Mouse (Mus musculus) kidney, postnatal 4 days (tissue): ENCODE measurements around the gene Mtfp1.
"Not testable (repeated sequence)": the region's sequence is repeated elsewhere in the genome, so short reads cannot be mapped to it uniquely, and the experiment has no call there.

Experiments
- DNase-seq, 2 experiments: peaks; one replicate each; pipeline ENCODE4 v3.0.0; 2021; ENCODE audit warnings: mixed read lengths in 2 of 2

The Mtfp1 gene

GRCm38 (mm10) chr11:4114541-4114940 is 19.3 kb upstream of the Mtfp1 start:
- not testable (repeated sequence) for DNase-seq

- DNase-seq, result no peak
Measured at GRCm38 (mm10) chr11:4113970-4114369, 18.7 kb upstream of the Mtfp1 start.

- DNase-seq, result no peak
Measured at GRCm38 (mm10) chr11:4113496-4113895, 18.3 kb upstream of the Mtfp1 start.

GRCm38 (mm10) chr11:4112861-4113260 is 17.6 kb upstream of the Mtfp1 start:
- DNase-seq, result no peak

- DNase-seq, result no peak
Measured at GRCm38 (mm10) chr11:4112033-4112432, 16.8 kb upstream of the Mtfp1 start.

- DNase-seq, result no peak
Measured at GRCm38 (mm10) chr11:4108691-4109090, 13.4 kb upstream of the Mtfp1 start.

- DNase-seq, result not testable (repeated sequence)
Measured at GRCm38 (mm10) chr11:4107901-4108300, 12.7 kb upstream of the Mtfp1 start.

- DNase-seq, result no peak
Measured at GRCm38 (mm10) chr11:4105444-4105843, 10.2 kb upstream of the Mtfp1 start.

GRCm38 (mm10) chr11:4104989-4105388 is 9.7 kb upstream of the Mtfp1 start:
- DNase-seq, result no peak

GRCm38 (mm10) chr11:4103522-4103921 is 8.3 kb upstream of the Mtfp1 start:
- no peak for DNase-seq

- DNase-seq, result no peak
Measured at GRCm38 (mm10) chr11:4101851-4102250, 6.6 kb upstream of the Mtfp1 start.

- DNase-seq, result no peak
Measured at GRCm38 (mm10) chr11:4099447-4099846, 4.2 kb upstream of the Mtfp1 start.

GRCm38 (mm10) chr11:4098816-4099215 is 3.6 kb upstream of the Mtfp1 start:
- DNase-seq, result no peak

GRCm38 (mm10) chr11:4098120-4098519 is 2.9 kb upstream of the Mtfp1 start:
- no peak for DNase-seq

GRCm38 (mm10) chr11:4097091-4097621 is 1.9 kb upstream of the Mtfp1 start:
- peak in 1 of 2 experiments; percentile 24 for DNase-seq

GRCm38 (mm10) chr11:4096054-4096984 is 1.1 kb upstream of the Mtfp1 start:
- peak; percentile 97 to 99 for DNase-seq

GRCm38 (mm10) chr11:4094378-4095170 is 671 bp downstream of the Mtfp1 start:
- DNase-seq, result peak; percentile 73 to 82

GRCm38 (mm10) chr11:4093459-4094377 is 1.5 kb downstream of the Mtfp1 start:
- DNase-seq, result no peak

- no peak for DNase-seq
Measured at GRCm38 (mm10) chr11:4087267-4087666, 8.0 kb downstream of the Mtfp1 start.

- no peak for DNase-seq
Measured at GRCm38 (mm10) chr11:4086246-4086645, 9.0 kb downstream of the Mtfp1 start.

- peak; percentile 38 to 62 for DNase-seq
Measured at GRCm38 (mm10) chr11:4083316-4084078, 11.7 kb downstream of the Mtfp1 start.
